Mouse (Mus musculus) NIH3T3 (cell line): ENCODE data around the gene Ccnc.

ENCODE experiments used
- DNase-seq: peaks from one replicate; pipeline ENCODE4 v3.0.0-alpha.2; 2012; ENCODE audit warnings: low read depth

Ccnc gene

GRCm38 (mm10) chr4:21727615-21728165, at the start of gene Ccnc:
TSS of gene Ccnc (plus strand) at chr4:21727701.
- peak; percentile 94 for DNase-seq

DNA sequence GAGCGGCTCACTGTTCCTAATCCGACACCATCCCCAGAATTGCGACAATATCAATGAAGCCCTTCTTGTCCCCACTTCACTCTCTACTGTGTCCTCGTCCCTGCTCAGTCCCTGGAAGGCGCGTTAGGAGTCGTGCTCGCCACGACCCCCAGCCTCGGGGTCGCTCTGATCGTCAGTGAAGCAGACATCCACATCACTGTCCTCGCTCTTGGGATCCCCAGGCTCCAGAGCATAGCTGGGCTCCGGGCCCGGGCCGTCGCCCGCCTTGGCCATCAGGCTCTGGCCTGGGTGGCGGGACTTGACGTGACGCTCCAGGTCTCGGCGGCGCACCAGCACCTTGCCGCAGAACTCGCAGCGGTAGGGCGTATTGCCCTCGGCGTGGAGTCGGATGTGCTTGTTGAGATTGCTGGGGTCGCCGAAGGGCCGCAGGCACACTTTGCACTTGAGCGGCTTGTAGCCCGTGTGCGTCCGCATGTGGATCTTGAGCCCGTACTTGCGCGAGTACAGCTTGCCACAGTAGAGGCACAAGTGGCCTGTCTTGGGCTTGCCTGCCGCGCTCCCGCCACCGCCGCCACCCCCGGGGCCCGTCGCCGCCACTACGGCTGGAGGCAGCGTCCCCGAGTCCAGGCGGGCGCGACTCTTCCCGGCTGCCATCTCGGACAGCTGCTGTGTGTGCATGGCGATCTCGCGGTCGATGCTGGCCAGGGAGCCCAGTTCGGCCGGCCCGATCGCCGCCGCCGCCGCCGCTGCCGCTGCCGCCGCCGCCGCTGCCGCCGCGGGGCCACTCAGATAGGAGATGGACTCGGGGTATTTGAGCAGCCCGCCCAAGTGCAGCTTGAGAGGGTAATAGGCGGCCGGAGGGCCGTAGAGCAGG, 49.2 kb upstream of the Ccnc start:
- DNase-seq, result no peak

- no peak for DNase-seq
Measured at GRCm38 (mm10) chr4:21678975-21679623, 48.4 kb upstream of the Ccnc start.

- no peak for DNase-seq
Measured at GRCm38 (mm10) chr4:21679624-21680480, 47.6 kb upstream of the Ccnc start.

DNA sequence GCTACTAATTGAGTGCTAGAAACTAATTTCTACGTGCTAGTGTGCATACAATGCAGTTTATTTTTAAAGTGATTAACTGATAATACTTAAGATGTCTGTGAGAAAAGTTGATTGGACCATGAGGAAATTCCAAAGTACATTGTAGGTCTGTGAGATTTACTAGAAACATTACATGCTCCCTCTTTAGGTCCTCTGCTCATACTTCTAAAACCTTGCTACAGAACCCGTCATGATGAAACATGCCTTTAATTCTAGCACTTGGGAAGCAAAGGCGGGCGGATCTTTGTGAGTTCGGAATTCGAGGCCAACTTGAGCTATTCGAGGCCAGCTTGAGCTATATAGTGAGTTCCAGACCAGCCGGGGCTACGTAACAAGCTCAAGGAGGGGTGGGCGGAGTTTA, 46.5 kb upstream of the Ccnc start:
- DNase-seq, result no peak

GRCm38 (mm10) chr4:21682421-21683150, 44.9 kb upstream of the Ccnc start:
- no peak for DNase-seq

- no peak for DNase-seq
Measured at GRCm38 (mm10) chr4:21684341-21684970, 43.0 kb upstream of the Ccnc start.

DNA sequence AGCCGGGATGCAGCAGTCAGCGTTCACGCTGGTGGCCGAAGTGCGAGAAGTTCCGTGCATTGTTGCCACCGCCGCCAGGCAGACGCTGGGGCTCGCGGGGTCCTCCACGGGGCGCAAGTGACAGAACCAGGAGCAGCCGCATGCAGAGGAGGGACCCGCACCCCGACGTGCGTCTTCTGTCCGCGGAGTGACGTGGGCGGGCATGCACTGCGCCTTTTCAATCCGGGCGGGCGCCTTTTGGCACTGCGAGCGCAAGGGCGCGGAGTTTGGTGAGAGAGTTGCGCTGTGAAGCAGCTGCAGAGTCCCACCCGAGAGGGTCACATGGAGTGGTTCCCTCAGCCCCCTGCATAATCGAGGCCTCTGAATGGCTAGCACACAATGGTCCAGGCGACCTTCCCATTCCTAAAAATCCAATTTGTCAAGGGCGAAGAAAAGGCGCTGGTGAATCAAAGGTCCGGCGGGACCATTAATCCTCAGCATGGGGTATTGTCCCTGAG, 41.9 kb upstream of the Ccnc start, which contains the start of gene Prdm13:
Prdm13 (minus strand) TSS at position 369 of the 497 bp plus-strand sequence.
- DNase-seq, result no peak

- DNase-seq, result no peak
Measured at GRCm38 (mm10) chr4:21686416-21686815, 41.1 kb upstream of the Ccnc start.

DNA sequence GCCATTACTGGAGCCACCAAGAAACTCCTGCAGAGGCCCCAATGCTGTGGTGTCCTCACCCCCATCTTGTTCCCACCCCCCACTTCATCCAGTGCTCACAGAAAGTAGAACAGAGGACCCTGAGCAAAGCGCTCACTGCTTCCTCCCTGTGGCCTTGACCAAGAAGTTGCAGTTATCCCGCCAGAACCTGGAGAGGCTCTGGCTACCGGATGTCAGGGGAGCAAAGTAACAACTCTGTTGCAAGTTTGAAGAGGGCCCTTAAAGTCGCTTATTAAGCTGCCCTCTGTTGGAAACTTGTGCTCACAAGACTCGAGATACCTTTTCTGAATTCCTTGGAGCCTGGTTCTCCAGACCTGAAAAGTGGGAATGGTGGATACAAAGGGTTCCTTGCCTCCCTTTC, 40.6 kb upstream of the Ccnc start:
- DNase-seq, result no peak

GRCm38 (mm10) chr4:21687783-21688702, 39.5 kb upstream of the Ccnc start:
- no peak for DNase-seq

DNA sequence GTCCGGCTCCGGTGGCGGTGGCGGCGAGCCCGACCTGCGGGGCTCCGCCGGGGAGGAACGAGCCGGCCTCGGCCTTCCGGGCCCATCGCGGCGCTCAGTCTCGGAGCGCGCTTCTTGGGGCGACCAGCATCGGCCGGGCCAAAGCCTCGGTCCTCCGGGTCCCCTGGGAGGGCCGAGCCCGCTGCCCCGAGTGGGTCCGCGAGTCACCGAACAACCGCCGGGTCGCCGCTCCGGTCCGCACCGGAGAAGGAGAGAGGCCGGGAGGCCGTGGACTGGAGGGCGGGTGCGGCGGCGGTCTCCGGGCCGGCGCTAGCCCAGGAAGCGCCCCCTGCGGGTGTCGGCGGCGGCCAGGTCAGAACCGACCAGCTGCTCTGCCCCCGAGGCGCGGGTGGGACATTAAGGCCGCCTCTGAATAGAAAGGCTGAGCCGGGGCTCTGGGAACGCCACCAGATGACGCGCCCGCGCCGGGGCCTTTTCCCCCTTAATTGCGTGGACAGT, 38.7 kb upstream of the Ccnc start:
- DNase-seq, result no peak

GRCm38 (mm10) chr4:21689492-21689941, 38.0 kb upstream of the Ccnc start:
- DNase-seq, result no peak

GRCm38 (mm10) chr4:21690221-21690620, 37.3 kb upstream of the Ccnc start:
- no peak for DNase-seq

- peak; percentile 47 for DNase-seq
Measured at GRCm38 (mm10) chr4:21695638-21696254, 31.8 kb upstream of the Ccnc start.

GRCm38 (mm10) chr4:21705046-21705445, 22.5 kb upstream of the Ccnc start:
- DNase-seq, result no peak

- peak; percentile 75 for DNase-seq
Measured at GRCm38 (mm10) chr4:21712147-21712546, 15.4 kb upstream of the Ccnc start.

GRCm38 (mm10) chr4:21722752-21723334, 4.7 kb upstream of the Ccnc start:
- peak; percentile 19 for DNase-seq
